Mouse (Mus musculus) gastrocnemius, postnatal 36 days (tissue): ENCODE measurements around the gene Grasp. TPM values are rescaled to one million over a fixed set of nuclear protein-coding genes. Genes with fewer than 3 reads are reported as not detected.

Source experiments
- DNase-seq, 2 experiments: peaks; one replicate each; pipeline ENCODE4 v3.0.0; 2022
- intact Hi-C: fragments of 180-260 bp; cut with DNase I; formaldehyde crosslinking; loops from one replicate; pipeline ENCODE4 v1.15.1; 2025
- total RNA-seq, 2 experiments: library from RNA; stranded (reverse); gene quantifications; 2 replicates each; pipeline ENCODE4 v1.2.3; 2021

Gene Grasp
- total RNA-seq, 2 experiments from 2014 or later: 5.7 to 6.3 TPM

GRCm38 (mm10) chr15:101192651-101193050 is 31.3 kb upstream of the Grasp start:
- no peak for DNase-seq
- intact Hi-C loops: no loop called here

GRCm38 (mm10) chr15:101193971-101194370 is 30.0 kb upstream of the Grasp start:
- DNase-seq: no peak
- intact Hi-C loops: no loop called here

GRCm38 (mm10) chr15:101194951-101195823 is 28.8 kb upstream of the Grasp start:
- DNase-seq: no peak
- intact Hi-C loops: no loop called here

GRCm38 (mm10) chr15:101196079-101196795 is 27.8 kb upstream of the Grasp start:
- DNase-seq: no peak
- intact Hi-C loops: no loop called here

- DNase-seq: no peak
- intact Hi-C loops: no loop called here
Observed at GRCm38 (mm10) chr15:101196961-101197360, 27.0 kb upstream of the Grasp start.

GRCm38 (mm10) chr15:101197497-101198179 is 26.4 kb upstream of the Grasp start:
- no peak for DNase-seq
- intact Hi-C loops: no loop called here

- intact Hi-C loops: no loop called here
- DNase-seq: peak in 1 of 2 experiments; percentile 57
Observed at GRCm38 (mm10) chr15:101198218-101198617, 25.8 kb upstream of the Grasp start.

GRCm38 (mm10) chr15:101198850-101199249 is 25.1 kb upstream of the Grasp start:
- intact Hi-C loops: no loop called here
- no peak for DNase-seq

GRCm38 (mm10) chr15:101200777-101201295 is 23.2 kb upstream of the Grasp start:
- no peak for DNase-seq
- intact Hi-C loops: loop anchor here (5.0 kb wide), 1 partner anchor 54 kb away; no protein-coding TSS in a partner anchor

GRCm38 (mm10) chr15:101201414-101201813 is 22.6 kb upstream of the Grasp start:
- intact Hi-C loops: loop anchor here (5.0 kb wide), 1 partner anchor 54 kb away; no protein-coding TSS in a partner anchor
- no peak for DNase-seq

GRCm38 (mm10) chr15:101203673-101204072 is 20.3 kb upstream of the Grasp start:
- DNase-seq: no peak
- intact Hi-C loops: loop anchor here (5.0 kb wide), 1 partner anchor 56 kb away; no protein-coding TSS in a partner anchor

GRCm38 (mm10) chr15:101204781-101205180 is 19.2 kb upstream of the Grasp start:
- intact Hi-C loops: loop anchor here (5.0 kb wide), 1 partner anchor 57 kb away; no protein-coding TSS in a partner anchor
- no peak for DNase-seq

- peak in 1 of 2 experiments; percentile 45 for DNase-seq
- intact Hi-C loops: no loop called here
Observed at GRCm38 (mm10) chr15:101210228-101210627, 13.8 kb upstream of the Grasp start.

GRCm38 (mm10) chr15:101210998-101211613 is 12.9 kb upstream of the Grasp start:
- DNase-seq: no peak

GRCm38 (mm10) chr15:101212435-101212834 is 11.6 kb upstream of the Grasp start:
- intact Hi-C loops: no loop called here
- peak in 1 of 2 experiments; percentile 58 for DNase-seq

More at GRCm38 (mm10) chr15:101210998-101211613, 12.9 kb upstream of the Grasp start:
- intact Hi-C loops: no loop called here

GRCm38 (mm10) chr15:101215136-101215535 is 8.9 kb upstream of the Grasp start:
- intact Hi-C loops: no loop called here
- DNase-seq: no peak

GRCm38 (mm10) chr15:101216036-101216435 is 8.0 kb upstream of the Grasp start:
- no peak for DNase-seq
- intact Hi-C loops: no loop called here

GRCm38 (mm10) chr15:101220905-101221297 is 3.1 kb upstream of the Grasp start:
- intact Hi-C loops: loop anchor here (2.0 to 10.0 kb wide), 4 partner anchors 16 to 854 kb away; partner anchors contain the start of gene Eif4b
- DNase-seq: no peak

- intact Hi-C loops: loop anchor here (2.0 to 10.0 kb wide), 4 partner anchors 15 to 853 kb away; partner anchors contain the start of gene Eif4b
- peak; percentile 87 to 89 for DNase-seq
Observed at GRCm38 (mm10) chr15:101221298-101222104, 2.5 kb upstream of the Grasp start.
